Mouse (Mus musculus) heart, adult 2 months (tissue): Measurements from ENCODE around the gene Fam71b. TPM values are rescaled to one million over a fixed set of nuclear protein-coding genes. Genes with fewer than 3 reads are reported as not detected.

Experiments used
- DNase-seq, 2 experiments: peaks; one replicate each; pipeline ENCODE4 v3.0.0; 2021
- H3K27ac ChIP-seq: fragments of 200-600 bp; 2 replicates; pipeline ENCODE4 v1.8.1; 2022
- H3K27me3 ChIP-seq: fragments of 200-500 bp; 2 replicates; pipeline ENCODE4 v1.6.1; 2012; ENCODE audit warnings: mild to moderate bottlenecking, low read length, inconsistent platforms, mixed read lengths; ENCODE audit not compliant: control insufficient read depth, insufficient read depth
- H3K36me3 ChIP-seq: fragments of 200-500 bp; 2 replicates; pipeline ENCODE4 v1.6.1; 2012; ENCODE audit warnings: low read length, inconsistent platforms; ENCODE audit not compliant: control insufficient read depth, insufficient read depth
- H3K4me1 ChIP-seq: fragments of 200-500 bp; 2 replicates; pipeline ENCODE4 v1.6.1; 2011; ENCODE audit warnings: low read length; ENCODE audit not compliant: control insufficient read depth, insufficient read depth
- H3K4me3 ChIP-seq: fragments of 200-600 bp; 2 replicates; pipeline ENCODE4 v1.8.1; 2022
- H3K79me2 ChIP-seq: fragments of 200-500 bp; replicated peaks from 2 replicates; pipeline ENCODE4 v1.6.1; 2012; ENCODE audit warnings: mild to moderate bottlenecking, inconsistent platforms, low read length, moderate library complexity, mixed read lengths; ENCODE audit not compliant: control insufficient read depth, insufficient read depth
- H3K9ac ChIP-seq: fragments of 200-500 bp; 2 replicates; pipeline ENCODE4 v1.6.1; 2012; ENCODE audit warnings: low read depth, mild to moderate bottlenecking, control low read depth, inconsistent platforms, low read length, mixed read lengths
- CTCF ChIP-seq: fragments of 200-600 bp; IDR thresholded peaks from 2 replicates; pipeline ENCODE4 v1.8.1; 2022; ENCODE audit warnings: antibody characterized with exemption, mild to moderate bottlenecking, moderate library complexity
- EP300 ChIP-seq: fragments of 200-500 bp; IDR thresholded peaks from 2 replicates; pipeline ENCODE4 v1.6.1; 2011; ENCODE audit warnings: low read depth, low read length, control low read depth; ENCODE audit not compliant: insufficient read depth
- POLR2A ChIP-seq: fragments of 200-500 bp; IDR thresholded peaks from 2 replicates; pipeline ENCODE4 v1.6.1; 2011; ENCODE audit warnings: mild to moderate bottlenecking, low read depth, low read length, control low read depth; ENCODE audit not compliant: insufficient read depth
- WGBS: fragments of 180-500 bp; shearing (Covaris S2); methylation state at CpG from one replicate; pipeline ENCODE4 v1.1.7; 2018; 5-methylcytosine and 5-hydroxymethylcytosine counted together
- intact Hi-C: fragments of 180-260 bp; cut with DNase I; formaldehyde crosslinking; loops from one replicate; pipeline ENCODE4 v1.15.1; 2025
- polyA plus RNA-seq: library from polyadenylated mRNA; depleted of rRNA; stranded (reverse); fragments of >200 nt; gene quantifications from 2 replicates; pipeline ENCODE4 v1.2.3, GENCODE M21; 2012
- total RNA-seq, 2 experiments: library from RNA; stranded (reverse); gene quantifications; 2 replicates each; pipeline ENCODE4 v1.2.3; 2021

Gene Fam71b
- total and polyA plus RNA-seq, 3 experiments, result 0.06 TPM; not detected in 2

DNA sequence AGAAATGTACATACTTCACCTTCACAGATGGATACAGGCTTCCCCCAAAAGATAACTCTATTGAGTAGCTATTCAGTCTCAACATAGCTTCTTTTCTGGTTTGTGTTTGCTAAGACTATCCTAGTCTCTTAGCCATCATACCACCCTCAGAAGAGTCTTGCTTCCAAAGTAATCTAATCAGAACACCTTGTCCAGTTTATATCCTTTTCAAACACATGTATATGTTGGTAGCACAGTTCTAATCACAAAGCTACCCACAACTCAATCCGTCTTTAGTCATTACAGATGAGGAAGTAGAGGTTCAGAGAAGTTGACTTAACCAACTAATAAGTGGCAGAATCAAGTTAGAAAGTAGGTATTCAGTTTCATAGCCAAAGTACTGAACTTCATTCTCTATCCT, 45.4 kb downstream of the Fam71b start:
- intact Hi-C loops, result no loop called here
- H3K4me3 ChIP-seq, result no peak overlapping the region
- no peaks in the 10 kb centered on the region for H3K27me3 ChIP-seq
- TF ChIP-seq EP300 (no peak), POLR2A (no peak), CTCF (no peak)
- H3K36me3 ChIP-seq, result peaks cover 11% of the 10 kb centered on the region
- H3K79me2 ChIP-seq, result no peaks in the 10 kb centered on the region
- peaks cover 3% of the 10 kb centered on the region for H3K4me1 ChIP-seq
- WGBS, result 73% methylated on average over 1 of the region's 1 CpGs
- H3K27ac ChIP-seq, result no peak overlapping the region
- no peak overlapping the region for H3K9ac ChIP-seq
- DNase-seq, result no peak

- Histone ChIP-seq H3K9ac (no peak overlapping the region), H3K27me3 (no peaks in the 10 kb centered on the region), H3K36me3 (peaks cover 11% of the 10 kb centered on the region), H3K27ac (no peak overlapping the region), H3K79me2 (no peaks in the 10 kb centered on the region), H3K4me1 (no peaks in the 10 kb centered on the region; the same call in 1 of the 2 replicates), H3K4me3 (no peak overlapping the region)
- DNase-seq, result no peak
- intact Hi-C loops, result no loop called here
- WGBS, result 78% methylated on average over 1 of the region's 1 CpGs
- no peak for TF ChIP-seq POLR2A
- peak; percentile 46 for TF ChIP-seq CTCF
- TF ChIP-seq EP300, result no peak
These were observed 46.8 kb downstream of the Fam71b start for GRCm38 (mm10) chr11:46443152-46443551.

- H3K79me2 ChIP-seq, result no peaks in the 10 kb centered on the region
- 72% methylated on average over 5 of the region's 5 CpGs for WGBS
- no peak overlapping the region for H3K9ac ChIP-seq
- intact Hi-C loops, result no loop called here
- DNase-seq, result no peak
- H3K27me3 ChIP-seq, result no peaks in the 10 kb centered on the region
- TF ChIP-seq POLR2A, result no peak
- H3K4me1 ChIP-seq, result no peaks in the 10 kb centered on the region; the same call in 1 of the 2 replicates
- H3K27ac ChIP-seq, result no peak overlapping the region
- no peak overlapping the region for H3K4me3 ChIP-seq
- peaks cover 8% of the 10 kb centered on the region for H3K36me3 ChIP-seq
These were observed 47.6 kb downstream of the Fam71b start for GRCm38 (mm10) chr11:46443979-46444378.

- H3K27me3 ChIP-seq, result no peaks in the 10 kb centered on the region
- H3K4me1 ChIP-seq, result no peaks in the 10 kb centered on the region; the same call in 1 of the 2 replicates
- no peak for DNase-seq
- H3K9ac ChIP-seq, result no peak overlapping the region
- intact Hi-C loops, result no loop called here
- no peak overlapping the region for H3K27ac ChIP-seq
- H3K4me3 ChIP-seq, result no peak overlapping the region
- no peak for TF ChIP-seq POLR2A
- TF ChIP-seq CTCF, result no peak
- TF ChIP-seq EP300, result no peak
- WGBS, result 88% methylated on average over 6 of the region's 6 CpGs
- no peaks in the 10 kb centered on the region for H3K79me2 ChIP-seq
- H3K36me3 ChIP-seq, result peaks cover 5% of the 10 kb centered on the region
These were observed 49.8 kb downstream of the Fam71b start for GRCm38 (mm10) chr11:46446150-46446549.

DNA sequence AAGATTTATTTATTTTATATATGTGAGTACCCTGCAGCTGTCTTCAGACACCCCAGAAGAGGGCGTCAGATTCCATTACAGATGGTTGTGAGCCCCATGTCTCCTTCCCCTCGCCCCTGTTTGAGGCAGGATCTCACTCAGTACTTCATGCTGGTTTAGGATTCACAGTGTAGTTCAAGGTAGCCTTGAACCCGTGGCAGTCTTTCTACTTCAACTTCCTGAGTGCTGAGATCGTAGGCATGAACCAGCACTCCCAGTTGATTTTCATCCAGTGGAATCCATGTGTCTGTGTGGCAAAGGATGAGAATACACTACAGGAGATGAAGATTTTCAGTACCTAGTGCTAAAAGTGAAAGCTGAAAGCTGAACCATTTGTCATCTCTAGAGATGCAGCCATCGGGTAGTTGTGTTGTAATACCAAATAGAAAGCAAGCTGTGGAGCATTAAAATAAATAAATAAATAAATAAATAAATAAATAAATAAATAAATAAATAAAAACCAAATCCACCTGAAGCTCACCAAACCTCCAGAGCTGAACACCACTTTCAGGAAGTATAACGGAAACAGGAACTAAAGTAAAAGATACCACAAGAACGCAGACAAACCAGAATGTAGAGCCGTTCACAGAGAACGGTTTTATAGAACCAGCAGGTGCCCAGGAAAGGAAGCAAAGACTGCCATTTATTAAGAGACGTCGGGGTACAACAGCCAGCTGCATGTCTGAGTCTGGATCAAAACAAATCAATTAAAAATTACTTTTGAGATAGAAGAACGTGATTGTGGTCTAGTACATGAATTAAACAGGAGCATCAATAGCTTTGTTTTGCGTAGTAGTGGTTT, 51.5 kb downstream of the Fam71b start:
- Histone ChIP-seq H3K27ac (no peak overlapping the region), H3K36me3 (no peaks in the 10 kb centered on the region; the same call in 1 of the 2 replicates), H3K79me2 (no peaks in the 10 kb centered on the region), H3K4me3 (no peak overlapping the region), H3K4me1 (no peaks in the 10 kb centered on the region), H3K27me3 (no peaks in the 10 kb centered on the region), H3K9ac (no peak overlapping the region)
- 74% methylated on average over 13 of the region's 13 CpGs for WGBS
- TF ChIP-seq CTCF (no peak), EP300 (no peak), POLR2A (no peak)
- DNase-seq, result no peak
- intact Hi-C loops, result no loop called here

DNA sequence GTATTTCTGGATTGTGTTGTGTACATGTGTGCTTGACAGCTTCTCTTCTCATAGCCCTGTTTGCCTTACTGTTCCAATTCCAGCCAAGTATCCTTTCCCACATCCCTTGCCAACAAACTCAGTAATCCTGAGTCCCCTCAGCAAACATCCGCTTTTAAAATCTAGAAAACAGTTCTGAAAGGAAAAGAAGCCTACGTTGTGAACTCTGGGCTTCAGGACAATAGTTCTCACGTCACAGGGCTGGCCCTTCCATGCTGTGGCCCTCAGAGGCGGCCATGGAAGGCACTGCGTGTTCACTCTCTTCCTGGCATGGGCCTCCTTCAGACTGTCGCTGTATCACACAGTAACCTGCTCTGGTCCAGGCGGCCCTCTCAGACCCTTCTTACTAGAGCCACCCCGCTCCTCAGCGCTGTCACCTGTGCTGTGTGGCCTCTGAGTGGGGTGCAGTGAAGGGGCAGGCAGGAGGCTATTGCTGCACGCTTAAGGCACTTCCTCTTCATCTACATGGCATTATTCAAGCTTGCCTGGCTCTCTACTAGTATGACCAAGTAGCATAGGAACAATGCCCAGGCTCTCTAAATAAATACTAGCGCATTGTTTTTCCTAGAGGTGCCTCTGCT, 53.2 kb downstream of the Fam71b start:
- Histone ChIP-seq H3K36me3 (no peaks in the 10 kb centered on the region), H3K27ac (no peak overlapping the region), H3K4me3 (no peak overlapping the region), H3K4me1 (no peaks in the 10 kb centered on the region), H3K9ac (no peak overlapping the region), H3K27me3 (no peaks in the 10 kb centered on the region), H3K79me2 (no peaks in the 10 kb centered on the region)
- WGBS, result 72% methylated on average over 11 of the region's 11 CpGs
- DNase-seq, result peak; percentile 9 to 28
- TF ChIP-seq CTCF, result no peak
- no peak for TF ChIP-seq POLR2A
- no peak for TF ChIP-seq EP300
- intact Hi-C loops, result no loop called here
